Mouse (Mus musculus) stomach, embryonic 15.5 days (tissue): ENCODE measurements around the gene Kif2c. TPM values are rescaled to one million over a fixed set of nuclear protein-coding genes. Genes with fewer than 3 reads are reported as not detected.

Source experiments
- microRNA-seq: library from miRNA; unstranded; fragments of <30 nt; microRNA quantifications from one replicate; pipeline ENCODE4, GENCODE M21; 2016
- polyA plus RNA-seq: library from polyadenylated mRNA; unstranded; fragments of >200 nt; fragmentation: Nextera tagmentation; extraction: Ambion mirVana; gene quantifications from 2 replicates; pipeline ENCODE4 v1.2.1, GENCODE M21; 2015

Gene Kif2c
- polyA plus RNA-seq, 1 experiment from 2014 or later: 40.4 TPM

Small RNA genes within 50 kb of the gene (microRNA-seq; reads per million reads assigned to microRNA genes)
- gene Gm22398: not detected

Other genes with a start within 250 kb of the Kif2c start
- gene Urod, start 188.2 kb downstream of the Kif2c start, polyA plus RNA-seq: 82.0 and 97.4 TPM in 2 replicates
- 10.0 and 10.1 TPM in 2 replicates for gene Hectd3, start 187.3 kb downstream of the Kif2c start, polyA plus RNA-seq
- gene Eif2b3, start 163.2 kb downstream of the Kif2c start, polyA plus RNA-seq: 35.3 and 36.4 TPM in 2 replicates
- gene Ptch2, start 86.6 kb downstream of the Kif2c start, polyA plus RNA-seq: 6.5 and 7.0 TPM in 2 replicates
- 6.7 and 7.6 TPM in 2 replicates for gene Btbd19, start 56.9 kb downstream of the Kif2c start, polyA plus RNA-seq
- gene Tctex1d4, start 55.8 kb downstream of the Kif2c start, polyA plus RNA-seq: 0.24 TPM in 1 of 2 replicates, not detected in the other
- gene Plk3, start 48.7 kb downstream of the Kif2c start, polyA plus RNA-seq: 3.8 and 4.7 TPM in 2 replicates
- 968 and 983 TPM in 2 replicates for gene Rps8, start 26.4 kb downstream of the Kif2c start, polyA plus RNA-seq
- 13.2 and 13.5 TPM in 2 replicates for gene Tmem53, start 69.3 kb upstream of the Kif2c start, polyA plus RNA-seq
- gene Armh1, start 69.5 kb upstream of the Kif2c start, polyA plus RNA-seq: 0.32 and 0.46 TPM in 2 replicates